In the genomic region with DNA sequence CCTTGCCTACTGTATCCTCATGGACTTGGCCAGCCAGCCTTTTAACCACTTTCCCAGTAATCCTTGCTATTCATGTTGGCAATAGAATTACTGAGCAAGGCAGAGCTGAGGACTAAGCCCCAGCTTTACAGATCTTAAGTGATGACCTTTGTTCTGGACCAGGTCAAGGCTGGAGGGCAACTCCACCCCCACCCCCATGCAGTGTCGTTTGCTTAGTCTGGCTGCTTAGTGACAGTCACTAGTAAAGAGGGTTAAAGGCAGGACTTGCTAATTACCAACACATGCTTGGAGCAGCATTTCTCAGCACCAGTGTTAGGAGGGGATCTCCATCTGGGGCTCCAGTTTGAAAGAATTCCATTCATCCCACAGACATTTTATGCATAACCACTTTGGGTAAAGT, we compare ENCODE assay signal across 26 mouse cellular contexts.
DNase-seq lines count a peak whose midpoint lies in the region; ATAC-seq lines count a peak whose summit lies in the region.
"Had no signal": no experiment of that assay in that cellular context is flagged by ENCODE, and none has a peak within 500 bp of the region (broad histone marks: within the 10 kb centered on the region; RNA-seq: fewer than 3 reads in every experiment).

No protein-coding gene starts in this region.

- no peaks in the 10 kb centered on the region for H3K27me3 ChIP-seq in neural tube, embryonic 15.5 days (replicated peaks)
- H3K27me3 ChIP-seq: CH12.LX; embryonic facial prominence, embryonic 12.5 days; forebrain, embryonic 12.5 days had no signal

- DNase-seq in neural tube, embryonic 10.5 days (ENCODE audit: extremely low spot score, low spot score) = peak; percentile 40
- DNase-seq in embryo, embryonic 11 days = peak; percentile 62
- peak; percentile 39 for DNase-seq in hindlimb bud, embryonic 11.5 days (ENCODE audit: extremely low spot score, low read depth, low spot score)
- DNase-seq in lung, postnatal 36 days = no peak
- no peak for DNase-seq in lung, adult 18-20 months
- no peak for DNase-seq in adrenal gland, postnatal 36 days
- DNase-seq: adrenal gland, adult 8-10 months; B cell, adult 2 months; cerebellum, adult 18-20 months; cerebellum, postnatal 14 days; gastrocnemius, postnatal 10 days; kidney, adult 18-20 months; liver, postnatal 0 days; lung, postnatal 10 days; midbrain, embryonic 14.5 days; thymus, postnatal 25 days had no signal

- H3K27ac ChIP-seq in neural tube, embryonic 15.5 days (replicated peaks) = no peak overlapping the region
- H3K27ac ChIP-seq: embryonic facial prominence, embryonic 12.5 days; forebrain, embryonic 12.5 days; hindbrain, postnatal 0 days; limb, embryonic 12.5 days had no signal

- no peaks in the 10 kb centered on the region for H3K9me3 ChIP-seq in neural tube, embryonic 15.5 days (replicated peaks)
- H3K9me3 ChIP-seq: embryonic facial prominence, embryonic 12.5 days; forebrain, embryonic 12.5 days; limb, embryonic 12.5 days had no signal

- no peak for ATAC-seq in neural tube, embryonic 15.5 days (ENCODE audit: low FRiP score)
- ATAC-seq: activated CD4-positive, CD25-positive, alpha-beta regulatory T cell, adult 4 months; hindbrain, postnatal 0 days; liver, postnatal 0 days had no signal

- no peaks in the 10 kb centered on the region for H3K36me3 ChIP-seq in neural tube, embryonic 15.5 days
- H3K36me3 ChIP-seq: embryonic facial prominence, embryonic 12.5 days; forebrain, embryonic 12.5 days; limb, embryonic 12.5 days had no signal

- WGBS in neural tube, embryonic 15.5 days = 0% methylated on average over 1 of the region's 1 CpGs

- H3K9ac ChIP-seq in neural tube, embryonic 15.5 days (replicated peaks) = no peak overlapping the region
- H3K9ac ChIP-seq: embryonic facial prominence, embryonic 12.5 days; forebrain, embryonic 12.5 days; limb, embryonic 12.5 days; liver, postnatal 0 days had no signal

- H3K4me3 ChIP-seq in neural tube, embryonic 15.5 days (replicated peaks) = no peak overlapping the region
- H3K4me3 ChIP-seq: embryonic facial prominence, embryonic 12.5 days; forebrain, embryonic 12.5 days; limb, embryonic 12.5 days; myocyte had no signal

- H3K4me2 ChIP-seq in neural tube, embryonic 15.5 days = no peak overlapping the region
- H3K4me2 ChIP-seq: embryonic facial prominence, embryonic 12.5 days; forebrain, embryonic 12.5 days; heart, embryonic 11.5 days; limb, embryonic 12.5 days; liver, embryonic 11.5 days had no signal

- no peaks in the 10 kb centered on the region for H3K4me1 ChIP-seq in neural tube, embryonic 15.5 days

Comparison
In these comparisons a context has a peak if more than half of its experiments do, and no peak if none do; other contexts are left out.
1. DNase-seq: peak in neural tube, embryonic 10.5 days (single experiment), embryo, embryonic 11 days (single experiment) and hindlimb bud, embryonic 11.5 days (single experiment); none in lung, postnatal 36 days (single experiment), lung, adult 18-20 months (0 of 2) and adrenal gland, postnatal 36 days (0 of 2).